Mouse (Mus musculus): ENCODE results near the gene Yju2.
A peak's percentile ranks its signal among the peaks of the same experiment; 100 is the strongest.
"Not testable (repeated sequence)": the region's sequence is repeated elsewhere in the genome, so short reads cannot be mapped to it uniquely, and the experiment has no call there.

The Yju2 gene

GRCm38 (mm10) chr17:55958918-55959728 is at the start of gene Yju2:
TSS of gene Yju2 (plus strand) at chr17:55959099.
- peak; percentile 90 to 91 for DNase-seq (ENCODE audit: low spot score in 2 of 2)

DNA sequence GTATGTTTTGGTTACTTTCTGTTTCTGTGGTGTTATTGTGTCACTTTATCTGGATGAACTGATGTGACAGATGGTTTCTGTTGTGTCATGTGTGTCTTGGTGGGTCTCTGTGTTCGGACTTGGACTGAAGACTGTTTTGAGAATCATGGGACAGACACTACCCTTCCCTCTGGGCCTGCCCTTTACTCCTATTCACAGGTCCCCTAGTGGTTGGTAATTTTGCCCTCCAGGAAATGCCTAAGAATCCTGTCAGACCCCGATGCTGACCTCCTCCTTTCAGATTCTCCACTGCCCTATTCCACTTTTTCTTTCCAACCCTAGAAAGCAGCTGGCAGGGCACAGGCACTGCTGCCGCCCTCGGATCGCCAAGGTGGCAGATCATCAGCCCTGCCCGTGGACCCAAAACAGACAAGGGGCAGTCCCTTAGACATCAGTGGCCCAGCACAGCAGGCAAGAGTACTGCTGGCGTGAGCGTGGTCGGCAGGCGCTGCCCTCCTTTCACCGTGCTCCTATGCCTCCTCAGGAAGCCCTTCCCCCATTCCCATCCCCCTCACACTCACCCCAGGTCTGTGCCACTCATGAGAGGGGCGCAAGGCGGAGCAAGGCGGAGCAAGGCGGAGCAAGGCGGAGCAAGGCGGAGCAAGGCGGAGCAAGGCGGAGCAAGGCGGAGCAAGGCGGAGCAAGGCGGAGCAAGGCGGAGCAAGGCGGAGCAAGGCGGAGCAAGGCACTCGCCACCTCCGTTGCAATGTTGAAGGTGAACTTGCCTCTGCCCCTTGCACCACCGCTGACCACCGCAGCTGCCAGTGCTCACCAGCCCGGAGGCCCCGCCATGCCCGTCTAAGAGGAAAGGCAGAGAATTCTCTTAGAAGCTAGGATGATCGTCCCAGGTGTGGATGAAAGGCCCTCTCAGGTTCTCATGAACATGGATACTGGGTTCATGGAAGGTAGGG is 27.1 kb upstream of the Yju2 start:
- peak; percentile 48 to 61 for DNase-seq (ENCODE audit: low spot score in 2 of 2)

DNA sequence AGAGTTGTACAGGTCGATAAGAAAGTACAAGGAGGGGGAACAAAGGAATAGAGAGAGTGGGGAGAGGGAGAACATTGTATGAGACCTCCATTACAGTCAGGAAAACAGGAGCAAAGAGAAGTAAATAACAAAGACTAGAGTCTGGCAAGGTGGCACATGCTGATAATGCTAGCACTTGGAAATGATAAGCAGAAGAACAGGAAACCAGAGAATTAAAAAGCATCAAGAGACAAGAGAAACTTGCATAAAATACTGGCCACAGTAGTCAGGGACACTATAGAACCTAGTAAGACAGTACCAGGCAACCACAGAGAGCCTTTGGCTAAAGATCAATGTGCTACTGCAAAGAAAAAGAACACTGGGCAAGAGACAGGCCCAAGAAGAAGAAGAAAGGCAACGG is 26.3 kb upstream of the Yju2 start:
- DNase-seq (ENCODE audit: low spot score in 2 of 2) = no peak

DNA sequence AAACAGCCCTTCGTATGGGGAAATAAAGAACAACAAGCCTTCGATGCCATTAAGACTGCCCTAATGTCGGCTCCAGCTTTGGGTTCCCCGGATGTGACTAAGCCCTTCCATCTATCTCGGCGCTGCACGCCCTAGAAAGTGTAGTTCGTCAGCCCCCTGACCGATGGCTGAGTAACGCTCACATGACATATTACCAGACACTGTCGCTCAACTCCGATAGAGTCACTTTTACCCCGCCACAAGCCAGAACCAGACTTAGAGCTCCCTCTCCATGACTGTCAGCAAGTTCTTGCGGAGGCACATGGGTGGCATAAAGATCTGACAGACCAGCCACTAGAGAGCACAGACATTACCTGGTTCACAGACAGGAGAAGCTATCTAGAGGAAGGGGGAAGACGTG is 25.7 kb upstream of the Yju2 start:
- DNase-seq (ENCODE audit: low spot score in 2 of 2) = peak in 1 of 2 experiments; percentile 57

DNA sequence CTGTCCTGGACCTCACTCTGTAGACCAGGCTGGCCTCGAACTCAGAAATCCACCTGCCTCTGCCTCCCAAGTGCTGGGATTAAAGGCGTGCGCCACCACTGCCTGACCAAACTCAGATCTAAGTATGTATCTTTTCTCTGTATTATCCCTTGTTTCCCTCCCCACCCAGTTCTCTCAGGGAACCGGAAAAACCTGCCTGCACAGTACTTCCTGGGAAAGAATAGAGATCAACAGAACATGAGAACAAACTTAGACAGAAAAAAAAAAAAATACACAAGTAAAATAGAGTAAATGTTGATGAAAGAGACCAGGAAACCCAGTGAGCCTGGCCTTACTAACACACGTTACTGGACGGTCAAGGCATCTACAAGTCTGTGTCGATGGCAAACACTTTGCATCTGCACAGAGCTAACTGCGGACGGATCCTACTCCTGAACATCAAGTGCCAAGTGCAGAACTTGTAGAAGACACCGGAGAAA is 14.5 kb upstream of the Yju2 start:
- DNase-seq (ENCODE audit: low spot score in 2 of 2) = not testable (repeated sequence)

DNA sequence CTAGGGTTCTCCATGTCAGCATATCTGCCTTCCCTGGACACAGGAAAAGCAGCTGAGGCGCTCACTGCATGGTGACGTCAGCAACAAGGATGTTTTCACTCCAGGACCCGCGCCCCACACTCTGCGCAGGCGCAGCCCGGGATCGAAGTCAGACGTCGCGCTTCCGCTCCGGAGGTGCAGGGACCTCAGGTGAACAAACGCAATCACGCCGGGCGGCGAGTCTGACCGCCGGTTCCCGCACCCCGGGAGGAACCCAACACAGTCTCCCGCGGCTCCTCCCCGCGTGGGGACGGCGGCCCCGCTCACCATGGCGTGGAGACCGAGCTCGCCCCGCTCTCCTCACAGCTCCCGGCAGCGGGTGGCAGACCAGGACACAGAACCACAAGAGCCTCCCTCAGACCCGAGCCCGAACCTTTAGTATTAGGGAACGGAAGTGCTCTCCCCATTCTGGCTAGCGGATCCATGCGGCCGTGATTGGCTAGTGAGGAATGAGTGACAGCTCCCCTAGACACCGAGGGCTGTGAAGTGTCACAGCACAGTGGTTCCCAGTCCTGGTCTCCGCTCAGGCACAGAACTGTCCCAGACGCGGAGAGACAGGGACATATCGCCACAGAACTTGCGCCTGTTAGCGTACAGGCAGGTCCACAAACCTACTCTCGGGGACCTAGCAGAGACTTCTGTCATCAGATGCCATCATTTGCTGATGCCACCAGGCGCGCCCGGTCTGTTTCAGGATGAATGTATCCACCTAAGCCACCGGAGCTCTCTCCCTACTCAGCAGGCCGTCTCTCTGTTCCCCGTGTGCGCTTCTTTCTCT is 13.8 kb upstream of the Yju2 start:
- peak; percentile 86 to 91 for DNase-seq (ENCODE audit: low spot score in 2 of 2)

- no peak for DNase-seq (ENCODE audit: low spot score in 2 of 2)
These were observed 13.2 kb upstream of the Yju2 start for GRCm38 (mm10) chr17:55945696-55946095.

DNA sequence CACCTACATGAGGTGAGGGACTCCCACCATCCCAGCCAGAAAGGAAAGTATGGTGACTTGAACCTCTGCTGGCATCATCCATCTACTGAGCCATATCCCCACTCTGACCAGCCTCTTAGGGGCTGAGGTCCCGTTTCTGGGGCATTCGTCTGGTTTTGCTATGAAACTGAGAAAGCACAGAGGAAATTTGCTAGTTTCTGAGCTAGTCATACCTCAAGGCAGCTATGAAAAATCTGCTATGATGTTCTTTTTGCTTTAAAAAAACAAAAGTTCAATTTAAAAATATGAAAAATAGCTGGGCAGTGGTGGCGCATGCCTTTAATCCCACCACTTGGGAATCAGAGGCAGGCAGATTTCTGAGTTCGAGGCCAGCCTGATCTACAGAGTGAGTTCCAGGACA is 10.3 kb upstream of the Yju2 start:
- DNase-seq (ENCODE audit: low spot score in 2 of 2) = no peak

GRCm38 (mm10) chr17:55949400-55949799 is 9.5 kb upstream of the Yju2 start, which contains the start of gene Zfp119b:
TSS of gene Zfp119b (minus strand) at chr17:55949500.
- no peak for DNase-seq (ENCODE audit: low spot score in 2 of 2)

DNA sequence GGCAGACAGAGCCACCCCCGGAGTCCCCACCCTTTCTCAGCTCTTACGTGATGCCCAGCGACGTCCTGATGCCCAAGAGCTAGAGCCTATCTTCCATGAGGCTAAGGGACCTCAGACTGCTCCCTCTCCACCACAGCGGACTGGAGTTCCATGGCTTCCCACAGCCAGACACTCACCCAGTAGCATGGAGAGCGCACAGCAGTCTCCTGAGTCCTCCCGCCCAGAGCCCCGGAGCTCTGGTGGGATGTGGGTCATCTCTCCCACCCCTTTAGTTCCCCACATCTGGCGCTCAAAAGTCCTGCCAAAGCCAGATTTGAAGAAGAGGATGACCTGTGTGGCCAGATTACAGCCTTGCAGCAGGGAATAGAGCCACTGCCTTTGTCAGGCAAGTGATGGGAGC is 8.3 kb upstream of the Yju2 start:
- peak in 1 of 2 experiments; percentile 54 for DNase-seq (ENCODE audit: low spot score in 2 of 2)

DNA sequence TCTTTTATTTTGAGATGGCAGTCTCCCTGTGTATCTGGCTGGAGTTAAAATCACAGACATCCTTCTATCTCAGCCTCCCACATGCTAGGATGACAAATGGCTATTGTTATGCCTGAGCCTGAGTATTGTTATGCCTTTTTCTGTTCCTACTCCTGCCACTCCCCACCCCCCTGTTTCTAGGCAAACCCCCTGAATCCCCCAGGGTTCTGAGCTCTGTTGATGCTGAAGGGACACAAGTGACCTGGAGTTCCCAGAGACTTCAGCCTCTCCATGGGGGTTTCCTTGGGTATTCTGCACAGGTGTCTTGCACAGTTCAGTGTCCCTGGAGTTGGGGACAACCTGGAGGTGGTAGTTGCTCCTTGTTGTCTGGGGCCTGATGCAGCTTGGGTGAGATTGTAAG is 6.9 kb upstream of the Yju2 start:
- no peak for DNase-seq (ENCODE audit: low spot score in 2 of 2)

GRCm38 (mm10) chr17:55952447-55953027 is 6.4 kb upstream of the Yju2 start, which contains the start of gene Ebi3:
TSS of gene Ebi3 (plus strand) at chr17:55952640.
- DNase-seq (ENCODE audit: low spot score in 2 of 2) = peak; percentile 17 to 57

DNA sequence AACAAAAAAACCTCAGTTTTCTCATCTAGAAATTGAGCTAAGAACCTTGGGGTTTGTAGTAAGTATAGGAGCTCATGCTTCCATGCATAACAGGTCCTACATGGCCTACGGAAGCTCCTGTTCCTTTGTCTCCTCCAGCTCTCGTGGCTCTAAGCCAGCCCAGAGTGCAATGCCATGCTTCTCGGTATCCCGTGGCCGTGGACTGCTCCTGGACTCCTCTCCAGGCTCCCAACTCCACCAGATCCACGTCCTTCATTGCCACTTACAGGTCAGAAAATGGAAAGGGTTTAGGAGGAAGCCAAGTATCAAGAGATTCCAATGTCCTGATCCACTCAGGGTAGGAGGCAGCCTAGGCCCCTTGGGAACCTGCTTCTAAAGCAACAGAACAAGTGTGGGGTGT is 5.1 kb upstream of the Yju2 start:
- DNase-seq (ENCODE audit: low spot score in 2 of 2) = no peak

- DNase-seq (ENCODE audit: low spot score in 2 of 2) = peak in 1 of 2 experiments; percentile 56
These were observed 4.7 kb upstream of the Yju2 start for GRCm38 (mm10) chr17:55954229-55954628.

GRCm38 (mm10) chr17:55956129-55956528 is 2.8 kb upstream of the Yju2 start:
- peak; percentile 64 to 81 for DNase-seq (ENCODE audit: low spot score in 2 of 2)

- DNase-seq (ENCODE audit: low spot score in 2 of 2) = peak in 1 of 2 experiments; percentile 53
These were observed 2.3 kb upstream of the Yju2 start for GRCm38 (mm10) chr17:55956591-55956990.

DNA sequence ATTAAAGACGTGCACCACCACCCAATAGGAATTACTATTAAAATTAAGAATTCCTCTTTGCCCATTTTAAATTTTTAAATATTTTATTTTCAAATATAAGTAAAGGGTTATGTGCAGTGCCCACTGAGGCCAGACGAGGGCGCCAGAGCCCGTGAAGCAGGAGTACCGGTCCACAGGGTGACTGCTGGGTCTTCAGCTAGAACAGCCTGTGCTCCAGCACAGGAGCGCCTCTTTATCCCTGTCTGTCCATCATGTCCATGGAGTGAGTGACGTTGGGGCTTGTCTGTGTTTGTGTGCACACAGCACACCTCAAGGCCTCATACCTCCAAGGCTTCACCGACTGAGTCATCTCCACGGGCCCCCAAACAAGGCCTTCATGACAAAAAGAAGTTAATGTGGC is 1.7 kb upstream of the Yju2 start:
- DNase-seq (ENCODE audit: low spot score in 2 of 2) = peak; percentile 51 to 81

GRCm38 (mm10) chr17:55957726-55958583 is 944 bp upstream of the Yju2 start:
- no peak for DNase-seq (ENCODE audit: low spot score in 2 of 2)

GRCm38 (mm10) chr17:55958584-55958886 is 364 bp upstream of the Yju2 start:
- DNase-seq (ENCODE audit: low spot score in 2 of 2) = no peak

Measured in urinary bladder, postnatal 4 days (tissue).